Mouse (Mus musculus) c-Kit-negative CD71-positive TER-119-positive erythroid progenitor cells, embryonic 14.5 days (primary cell): Measurements from ENCODE around the gene Ghrh.

Experiments
- DNase-seq: peaks from one replicate; pipeline ENCODE4 v3.0.0-alpha.2; 2013; ENCODE audit warnings: low read depth, low spot score

Gene Ghrh

DNA sequence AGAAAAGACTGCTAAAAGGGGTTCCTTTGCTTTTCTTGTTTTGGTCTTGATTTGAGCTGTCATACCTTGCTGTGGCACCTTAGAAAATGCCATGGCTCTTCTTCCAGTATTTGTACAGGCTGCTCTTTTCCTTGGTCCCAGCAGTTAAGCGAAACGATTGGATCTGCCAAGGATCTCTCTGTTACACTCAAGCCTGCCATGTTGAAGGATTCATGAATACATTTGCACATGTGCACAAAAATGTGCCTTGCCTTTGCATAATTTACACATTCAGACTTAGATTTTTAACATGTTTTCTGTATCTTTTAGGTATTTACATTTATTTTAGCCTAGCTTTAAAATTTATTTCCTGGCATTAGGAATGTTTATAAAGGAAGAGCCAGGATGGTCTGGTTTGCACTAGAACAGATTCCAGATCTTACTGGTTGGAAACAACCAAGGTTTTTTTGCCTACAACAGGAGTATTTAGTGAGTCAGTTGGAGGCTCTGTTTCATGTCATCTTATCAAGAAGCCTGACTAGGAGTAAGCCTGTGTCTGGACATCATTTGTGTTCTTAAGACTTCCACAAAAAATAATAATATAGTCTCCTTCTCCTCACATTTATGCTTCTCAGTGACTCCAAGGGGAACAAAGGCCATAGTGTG, 38.9 kb downstream of the Ghrh start:
- no peak for DNase-seq

- no peak for DNase-seq
Observed at GRCm38 (mm10) chr2:157307715-157308265, 39.5 kb downstream of the Ghrh start.

DNA sequence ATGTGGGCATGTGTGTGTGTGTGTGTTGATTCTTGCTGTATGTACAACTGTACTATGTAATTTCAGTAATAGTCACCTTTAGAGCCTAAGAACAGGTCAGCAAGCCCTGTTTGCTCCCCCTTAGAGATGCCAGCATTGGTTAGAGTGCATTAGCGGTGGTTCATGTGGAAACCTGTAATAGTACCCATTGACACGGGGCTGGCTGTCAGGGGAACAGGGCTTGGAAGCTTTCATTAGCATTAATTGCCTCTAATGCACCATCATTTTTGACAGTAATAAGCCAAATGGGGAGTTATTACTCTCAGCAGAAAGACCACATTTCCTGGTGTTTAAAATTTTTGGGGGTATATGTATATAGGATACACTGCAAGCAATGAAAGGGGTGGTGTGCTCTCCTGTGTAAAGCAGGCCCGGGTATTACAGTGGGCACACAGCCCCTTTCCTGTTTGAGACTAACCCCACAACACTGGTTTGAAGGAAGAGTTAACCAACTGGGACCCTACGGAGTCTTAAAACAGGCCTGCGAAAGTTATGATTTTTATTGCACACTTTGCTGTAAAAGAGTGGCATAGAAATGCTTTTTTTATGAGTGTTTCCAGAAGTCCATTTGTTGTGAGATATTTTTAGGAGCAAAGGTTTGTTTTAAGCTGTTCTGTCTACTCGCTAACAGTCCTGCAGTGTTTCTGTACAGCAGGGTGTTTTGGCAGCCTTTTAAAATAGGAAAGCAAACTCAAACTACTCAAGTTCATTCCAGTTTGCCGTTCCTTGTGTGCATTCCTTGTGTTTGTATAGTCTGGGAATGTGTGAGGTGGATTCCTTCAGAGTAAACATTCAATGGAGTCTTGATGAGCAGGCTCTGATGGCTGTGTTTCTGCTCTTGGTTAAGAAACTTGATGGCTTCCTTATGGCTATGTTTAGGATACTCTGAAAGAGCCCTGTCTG, 40.9 kb downstream of the Ghrh start:
- DNase-seq, result no peak

DNA sequence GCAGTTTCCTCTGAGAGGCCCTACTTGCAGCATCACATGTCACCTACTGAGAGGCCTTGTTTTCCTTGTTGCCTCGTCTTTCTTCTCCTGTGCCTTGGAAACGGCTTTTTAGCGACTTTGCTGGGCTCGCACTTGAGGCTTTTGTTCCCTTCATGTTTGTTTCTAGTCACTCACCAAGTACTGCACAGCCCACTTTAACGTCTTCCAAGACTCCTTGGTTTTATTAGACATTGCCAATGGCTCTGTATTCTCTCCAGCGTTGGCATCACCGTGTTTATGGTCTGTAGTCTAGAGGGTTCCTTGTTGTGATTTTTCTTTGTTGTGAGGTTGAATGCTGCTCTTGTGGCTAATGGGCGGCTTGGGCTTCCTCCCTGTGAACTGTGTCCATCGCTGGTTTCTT, 44.2 kb downstream of the Ghrh start:
- DNase-seq, result no peak

- DNase-seq, result no peak
Observed at GRCm38 (mm10) chr2:157300051-157300450, 47.3 kb downstream of the Ghrh start.

DNA sequence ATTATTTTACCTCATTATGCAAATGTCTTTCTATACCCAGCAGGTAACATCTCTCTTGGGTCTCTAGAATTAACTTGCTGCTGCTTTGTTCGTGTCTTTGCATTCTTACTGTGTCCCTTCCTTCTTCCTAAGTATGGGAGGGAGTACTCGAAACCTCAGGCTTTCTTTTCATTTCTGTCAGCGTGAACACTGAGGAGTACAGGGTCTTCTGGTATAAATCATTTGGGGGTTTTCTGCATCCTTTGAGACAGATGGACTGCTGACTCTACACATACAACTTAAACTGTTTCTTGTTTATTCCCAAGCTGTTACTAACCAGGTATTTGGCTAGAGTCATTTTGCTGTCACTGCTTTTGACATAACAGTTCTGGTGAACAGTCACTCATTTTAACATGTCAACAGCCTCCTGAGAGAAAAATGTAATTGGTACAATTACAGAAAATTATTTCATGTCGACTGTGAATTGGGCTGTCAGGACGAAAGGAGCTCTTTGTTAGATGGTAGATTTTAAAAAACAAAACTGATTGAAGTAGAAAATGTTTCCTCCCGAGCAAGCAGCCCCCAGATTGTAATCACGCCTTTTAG, 51.1 kb downstream of the Ghrh start:
- DNase-seq, result no peak

GRCm38 (mm10) chr2:157292093-157292492, 55.2 kb downstream of the Ghrh start:
- peak; percentile 16 for DNase-seq

GRCm38 (mm10) chr2:157288996-157289395, 58.3 kb downstream of the Ghrh start:
- no peak for DNase-seq

DNA sequence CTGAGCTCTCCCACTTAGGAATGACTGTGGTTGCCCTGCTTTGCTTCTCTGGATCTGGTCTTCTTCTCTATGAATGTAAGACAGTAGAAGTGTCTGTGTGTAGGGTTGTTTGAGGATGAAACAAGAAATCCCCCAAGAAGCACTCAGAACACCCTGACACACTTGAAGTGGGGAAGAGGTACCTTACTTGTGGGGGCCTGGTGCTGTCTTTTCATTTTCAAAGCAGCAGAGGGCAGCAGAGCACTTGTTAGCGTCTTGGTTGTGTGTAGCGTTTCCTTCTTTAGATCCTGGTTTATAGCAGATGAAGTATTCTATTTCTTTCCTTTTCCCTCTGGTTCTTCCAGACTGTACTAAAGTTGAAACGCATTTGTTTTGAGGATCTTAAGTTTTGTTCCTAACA, 59.8 kb downstream of the Ghrh start:
- no peak for DNase-seq

- no peak for DNase-seq
Observed at GRCm38 (mm10) chr2:157283321-157283720, 64.0 kb downstream of the Ghrh start.
